Mouse (Mus musculus) thymus, postnatal 4 days (tissue): ENCODE data around the gene Akap6.

Experiments
- DNase-seq: peaks from one replicate; pipeline ENCODE4 v3.0.0; 2021

Gene Akap6

GRCm38 (mm10) chr12:52910819-52911218 lies 211.6 kb downstream of the Akap6 start:
- peak; percentile 86 for DNase-seq

DNA sequence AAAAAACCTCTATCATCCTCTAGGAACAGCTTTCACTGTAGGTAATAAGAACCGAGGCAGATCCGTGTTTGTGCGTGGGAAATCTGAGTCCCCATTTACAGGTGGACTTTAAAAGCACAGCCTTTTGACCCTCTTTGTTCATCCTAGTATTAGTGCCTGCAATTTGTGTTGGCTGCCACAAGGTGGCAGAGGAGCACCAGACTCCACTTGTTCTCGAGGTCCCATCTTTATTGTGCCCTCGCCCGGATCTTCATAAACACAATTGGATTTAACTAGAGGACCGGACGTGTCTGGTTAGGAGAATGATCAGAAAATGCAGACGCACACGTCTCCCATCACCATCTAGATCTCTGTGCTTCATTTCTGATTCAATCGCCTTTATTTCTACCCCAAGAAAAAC lies 219.8 kb downstream of the Akap6 start:
- peak; percentile 33 for DNase-seq

GRCm38 (mm10) chr12:52922510-52922909 lies 223.3 kb downstream of the Akap6 start:
- no peak for DNase-seq

DNA sequence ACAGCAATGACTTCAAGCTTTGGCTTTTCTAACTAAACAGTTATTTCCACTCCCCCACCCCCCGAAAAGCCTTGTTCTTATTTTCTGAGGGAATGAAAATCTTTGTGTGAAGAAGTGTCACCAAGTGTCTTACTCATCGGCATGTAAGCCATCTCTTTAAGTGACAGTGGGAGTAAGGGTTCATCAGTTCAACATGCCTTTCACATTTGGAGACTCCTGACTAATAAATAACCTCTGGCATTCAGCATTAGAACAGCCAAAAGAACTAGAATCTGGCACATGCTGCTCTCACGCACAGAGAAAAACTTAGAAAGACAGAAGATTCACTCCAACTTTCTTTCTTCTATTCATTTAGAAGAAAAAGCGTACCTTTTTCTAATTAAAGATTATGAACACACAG lies 226.3 kb downstream of the Akap6 start:
- DNase-seq: no peak

DNA sequence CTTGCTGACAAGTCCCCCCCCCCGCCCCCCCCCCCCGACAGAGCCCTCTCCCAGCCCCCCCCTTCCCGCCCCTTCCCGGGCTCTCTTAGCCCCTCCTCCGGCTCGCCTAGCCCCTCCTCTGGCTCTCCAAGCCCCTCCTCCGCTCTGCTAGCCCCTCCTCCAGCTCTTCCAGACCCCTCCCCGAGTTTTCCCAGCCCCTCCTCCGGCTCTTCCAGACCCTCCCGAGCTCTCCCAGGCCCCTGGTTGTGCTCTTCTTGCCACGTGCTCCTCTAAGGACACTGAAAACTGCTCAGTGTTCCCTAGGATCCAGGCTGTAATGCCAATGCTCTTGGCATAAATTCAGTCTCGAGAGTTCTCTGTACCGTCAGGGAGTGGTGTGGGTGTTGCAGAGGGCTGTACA lies 234.6 kb downstream of the Akap6 start:
- no peak for DNase-seq

DNA sequence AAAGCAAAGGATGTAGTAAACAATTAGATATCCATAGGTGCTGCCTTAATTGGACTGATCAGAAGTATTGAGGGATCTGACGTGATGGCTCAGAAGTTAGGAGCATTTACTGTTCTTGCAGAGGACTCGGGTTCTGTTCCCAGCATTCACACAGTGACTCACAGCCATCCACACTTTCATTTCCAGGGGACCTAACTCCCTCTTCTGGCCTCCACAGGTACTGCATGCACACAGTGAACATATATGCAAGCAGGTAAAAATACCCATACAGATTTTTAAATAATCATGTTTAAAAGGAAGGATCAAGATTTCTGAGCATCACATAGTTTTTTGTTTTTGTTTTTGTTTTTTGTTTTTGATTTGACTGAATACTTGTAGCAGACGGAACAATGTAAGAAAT lies 235.8 kb downstream of the Akap6 start:
- no peak for DNase-seq

GRCm38 (mm10) chr12:52938786-52939185 lies 239.6 kb downstream of the Akap6 start:
- no peak for DNase-seq

DNA sequence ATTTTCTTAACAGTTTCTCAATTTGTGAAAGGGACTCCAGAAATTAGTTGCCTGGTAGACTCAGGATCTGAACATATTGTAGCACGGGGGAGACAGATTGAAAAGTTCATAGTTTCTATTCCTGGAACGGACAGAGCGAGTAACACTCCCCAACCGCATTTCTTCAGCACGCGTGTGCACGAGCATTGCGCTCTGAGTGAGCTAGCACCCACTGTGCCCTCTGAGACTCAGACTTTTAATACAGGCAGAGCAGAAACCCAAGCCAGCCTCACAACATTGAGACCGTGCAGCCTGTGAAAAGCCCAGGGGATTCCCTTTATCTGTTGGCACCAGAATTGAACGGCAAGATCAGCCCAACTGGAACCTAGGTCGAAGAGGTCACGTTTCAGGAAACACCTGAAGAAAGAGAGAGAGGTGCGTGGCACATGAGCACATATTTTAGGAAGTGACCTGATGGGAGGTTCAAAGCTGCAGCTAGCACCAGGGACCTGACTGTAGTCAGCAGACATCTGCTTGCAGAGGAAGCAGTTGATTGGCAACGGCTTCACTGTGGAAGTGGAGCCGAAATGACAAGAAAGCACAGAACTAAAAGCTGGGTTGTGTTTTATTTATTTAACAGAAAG lies 240.3 kb downstream of the Akap6 start:
- DNase-seq: peak; percentile 31

DNA sequence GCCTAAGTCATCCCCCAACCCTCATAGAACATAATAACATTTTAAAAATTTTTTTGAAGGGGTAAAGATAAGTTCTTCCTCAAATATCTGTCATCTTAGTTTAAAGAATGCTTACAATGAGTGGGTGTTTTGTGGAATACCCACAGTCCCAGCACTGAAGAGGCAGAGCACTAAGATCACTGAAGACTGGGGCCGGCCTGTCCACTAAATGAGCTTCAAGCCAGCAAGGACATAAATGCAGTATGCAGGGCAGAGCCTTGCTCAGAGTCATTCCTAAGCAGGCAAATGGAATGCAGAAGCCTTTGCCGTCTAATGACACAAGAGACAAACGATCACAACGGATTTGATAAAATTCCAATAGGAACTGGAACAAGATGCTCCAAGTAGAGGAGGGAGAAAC lies 242.8 kb downstream of the Akap6 start:
- no peak for DNase-seq

DNA sequence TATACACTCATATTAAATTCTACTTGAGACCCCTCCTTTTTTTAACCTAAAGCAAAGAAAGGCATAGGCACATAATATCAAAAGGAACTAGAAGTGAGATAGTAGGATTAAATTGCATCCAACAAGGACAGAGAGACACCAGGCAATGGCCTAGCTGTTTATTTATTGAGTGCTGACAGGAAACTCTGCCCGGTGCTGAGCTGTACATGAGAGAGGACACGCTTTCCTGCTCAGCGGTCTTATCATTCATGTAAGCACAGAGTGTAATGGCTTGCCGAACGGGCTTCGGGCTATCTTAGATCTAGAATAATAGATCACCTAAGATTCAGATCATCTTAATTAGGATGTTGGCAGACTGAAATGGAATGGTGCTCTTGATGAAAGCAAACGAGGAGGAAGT lies 245.1 kb downstream of the Akap6 start:
- DNase-seq: no peak

- DNase-seq: no peak
Observed at GRCm38 (mm10) chr12:52944949-52945348, 245.8 kb downstream of the Akap6 start.

DNA sequence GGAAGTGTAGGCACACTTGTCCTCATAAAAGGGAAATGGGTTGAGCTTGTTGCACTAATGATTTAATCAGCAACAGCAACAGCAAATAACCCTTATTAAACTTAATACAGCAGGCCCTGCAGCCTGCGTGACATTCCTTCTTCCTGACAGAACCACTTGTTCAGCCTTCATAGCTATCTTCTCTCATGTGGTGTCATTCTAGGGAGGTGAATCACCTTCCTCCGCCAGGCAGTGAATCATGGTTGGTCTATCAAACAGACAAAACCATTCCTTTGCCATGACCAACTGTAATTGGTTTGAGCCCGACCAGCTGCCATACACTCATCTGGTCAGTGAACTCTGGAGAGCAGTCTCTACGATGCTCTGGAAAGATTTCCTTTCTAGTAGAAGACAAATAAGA lies 251.5 kb downstream of the Akap6 start:
- no peak for DNase-seq

DNA sequence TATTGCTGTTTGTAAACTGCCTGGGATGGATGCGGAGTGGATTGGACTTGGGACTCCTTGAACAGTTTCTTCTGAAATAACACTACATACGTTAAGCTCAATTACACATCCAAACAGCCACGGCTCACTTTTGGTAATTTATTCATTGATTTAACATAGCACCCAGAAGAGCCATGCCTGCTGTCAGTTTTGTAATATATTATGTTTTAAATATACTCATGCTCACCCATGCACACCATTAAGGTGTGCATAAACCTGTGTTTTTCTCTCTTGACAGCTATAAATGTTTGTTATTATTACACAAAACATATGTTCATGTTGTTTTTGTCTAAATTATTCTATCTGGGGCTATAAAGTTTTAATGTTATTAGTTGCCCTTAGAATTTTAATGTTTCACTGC lies 258.4 kb downstream of the Akap6 start:
- DNase-seq: no peak

DNA sequence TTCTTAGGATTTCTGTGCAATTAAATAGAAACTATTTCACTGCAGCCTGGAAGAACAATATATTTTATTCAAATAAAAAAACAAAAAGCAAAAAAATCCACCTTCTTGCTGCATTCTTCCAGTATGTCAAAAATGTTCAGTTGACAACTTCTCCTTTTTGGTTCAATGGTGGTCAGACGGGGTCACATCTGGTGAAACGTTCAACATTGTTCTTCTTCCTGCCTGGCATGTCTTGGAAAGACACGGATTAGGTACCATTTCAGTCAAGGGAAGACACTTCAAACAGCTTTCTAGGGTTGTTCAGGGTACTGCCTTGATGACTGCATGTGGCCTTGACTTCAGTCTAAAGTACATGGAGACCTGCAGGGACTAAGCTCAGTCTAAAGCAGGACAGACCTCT lies 258.8 kb downstream of the Akap6 start:
- DNase-seq: no peak

- DNase-seq: no peak
Observed at GRCm38 (mm10) chr12:52991745-52992144, 292.6 kb downstream of the Akap6 start.

- DNase-seq: no peak
Observed at GRCm38 (mm10) chr12:53012336-53012735, 313.2 kb downstream of the Akap6 start.

- DNase-seq: no peak
Observed at GRCm38 (mm10) chr12:53014539-53014938, 315.4 kb downstream of the Akap6 start.

DNA sequence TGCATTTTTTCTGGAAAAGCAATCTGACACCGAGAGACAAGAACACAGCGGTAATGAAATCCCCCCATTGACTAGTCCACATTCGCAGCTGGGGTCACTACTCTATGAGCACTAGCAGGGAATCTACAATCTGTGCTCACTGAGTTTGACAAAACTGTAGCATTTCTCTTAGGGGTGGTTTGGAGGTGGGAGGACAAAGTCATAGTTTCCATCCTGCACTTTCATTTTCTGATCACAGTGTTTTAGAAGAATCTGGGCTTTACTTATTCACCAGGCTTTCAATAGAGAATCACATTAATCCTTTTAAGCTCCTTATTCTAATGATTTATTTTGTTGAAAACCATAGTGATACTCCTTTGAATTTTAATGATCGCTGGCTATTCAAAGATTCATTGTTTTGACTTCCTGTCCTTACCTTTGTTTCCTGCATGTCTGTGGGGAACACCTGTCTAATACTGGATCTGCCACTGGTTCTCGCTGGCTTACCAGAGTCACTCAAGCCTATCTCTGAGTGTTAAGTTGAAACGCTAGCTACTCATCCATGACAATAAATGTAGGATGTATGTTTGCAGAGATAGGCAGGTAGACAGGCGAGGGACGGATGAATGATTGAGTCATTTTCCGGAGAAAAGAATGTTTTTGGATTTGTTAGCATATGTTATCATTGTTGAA lies 325.5 kb downstream of the Akap6 start:
- no peak for DNase-seq

GRCm38 (mm10) chr12:53027308-53027707 lies 328.1 kb downstream of the Akap6 start:
- no peak for DNase-seq

GRCm38 (mm10) chr12:53028926-53029325 lies 329.7 kb downstream of the Akap6 start:
- no peak for DNase-seq

DNA sequence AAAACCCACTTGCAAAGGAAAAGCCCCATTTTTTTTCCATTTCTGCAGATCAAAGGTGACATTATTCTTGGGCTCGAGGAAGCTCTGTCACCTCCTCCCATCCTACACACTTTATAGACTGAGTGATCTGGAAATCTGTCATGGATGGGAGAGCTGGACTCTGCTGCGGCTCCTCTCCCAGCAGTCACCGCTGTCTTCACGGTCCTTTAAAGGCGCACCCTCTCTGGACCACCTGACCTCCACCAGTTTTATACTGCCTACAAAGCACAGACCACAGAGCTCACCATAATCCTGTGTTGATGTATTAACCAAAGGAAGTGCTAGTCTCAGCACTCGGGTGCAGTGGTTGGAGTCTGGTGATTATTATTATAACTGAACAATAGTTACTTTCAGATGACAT lies 330.7 kb downstream of the Akap6 start:
- DNase-seq: no peak

GRCm38 (mm10) chr12:53032762-53033161 lies 333.6 kb downstream of the Akap6 start:
- peak; percentile 9 for DNase-seq

DNA sequence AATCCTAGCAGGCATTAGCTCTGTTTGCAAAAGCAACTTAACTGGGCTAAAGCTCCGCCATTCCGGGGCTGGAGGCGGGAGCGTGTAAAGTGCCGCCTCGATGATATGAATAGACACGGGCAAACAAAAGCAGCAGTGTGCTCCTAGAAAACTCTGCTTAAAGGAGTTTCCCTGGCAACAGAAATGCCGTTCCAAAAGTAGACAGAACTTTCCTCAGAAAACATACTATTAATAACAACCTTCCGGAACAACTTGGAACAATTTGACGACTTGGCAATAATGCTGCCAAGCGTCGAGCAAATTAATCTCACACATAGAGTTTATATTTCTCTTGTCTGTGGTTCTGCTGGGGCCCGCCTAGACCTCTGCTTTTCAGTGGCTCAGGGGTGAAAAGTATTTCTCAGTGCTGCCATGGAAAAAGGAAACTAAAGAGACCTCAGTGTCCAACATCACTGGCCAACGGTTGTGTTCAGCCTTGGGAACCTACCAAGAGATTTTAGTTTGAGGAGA lies 334.3 kb downstream of the Akap6 start:
- no peak for DNase-seq

DNA sequence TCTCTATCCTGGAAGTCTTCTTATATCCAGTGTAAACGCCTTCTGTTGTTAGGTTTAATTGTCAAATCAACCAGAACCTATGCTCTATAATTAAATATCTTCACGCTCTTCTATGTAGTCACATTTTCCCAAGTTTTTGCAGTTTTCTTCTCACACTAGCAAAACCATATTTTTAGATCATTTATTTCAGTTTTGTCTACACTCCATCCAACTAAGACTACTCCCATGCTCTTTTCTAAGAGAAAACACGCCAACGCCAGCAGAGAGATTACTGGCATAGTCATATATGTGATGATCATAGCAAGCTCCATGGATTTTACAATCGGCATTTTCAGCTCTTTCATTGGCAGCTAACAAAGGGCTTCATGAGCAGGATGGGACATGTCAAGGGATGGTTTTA lies 341.5 kb downstream of the Akap6 start:
- DNase-seq: no peak

DNA sequence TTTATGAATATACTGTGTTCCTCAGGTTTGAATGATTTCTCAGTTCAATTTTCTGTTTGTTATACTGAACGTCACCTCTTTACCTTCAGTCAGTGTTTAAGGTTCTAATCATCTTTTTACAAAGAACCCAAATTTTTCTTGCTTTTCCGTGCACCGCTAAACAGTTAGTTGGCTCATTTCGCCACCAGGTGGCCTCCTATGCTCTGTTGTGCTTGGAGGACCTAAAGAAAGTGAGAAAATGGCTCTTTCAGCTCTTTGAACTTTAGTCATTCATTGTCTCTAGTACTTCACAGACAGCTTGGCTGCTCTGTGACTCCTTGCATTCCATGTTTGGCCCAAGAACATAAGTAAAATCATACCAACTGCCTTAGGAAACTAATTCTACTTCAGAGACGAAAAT lies 343.6 kb downstream of the Akap6 start:
- DNase-seq: peak; percentile 64
